Mouse (Mus musculus) liver, embryonic 14.5 days (tissue): Measurements from ENCODE around the gene Kyat1.

Source experiments
- CTCF ChIP-seq: IDR thresholded peaks from 2 replicates; pipeline ENCODE4 v1.5.1; 2016; ENCODE audit warnings: antibody characterized with exemption, low read depth, control low read depth
- EP300 ChIP-seq: IDR thresholded peaks from 2 replicates; pipeline ENCODE4 v1.6.1; 2016; ENCODE audit warnings: antibody characterized with exemption, low read depth

- no peak for TF ChIP-seq CTCF
- no peak for TF ChIP-seq EP300
These were observed 5.2 kb downstream of the Kyat1 start for GRCm38 (mm10) chr2:30200388-30200925.
